Mouse (Mus musculus) neural tube, embryonic 11.5 days (tissue): Measurements from ENCODE around the gene Mgmt. TPM values are rescaled to one million over a fixed set of nuclear protein-coding genes. Genes with fewer than 3 reads are reported as not detected.

Experiments used
- ATAC-seq: fragments of 200-750 bp; cut with Nextera tagmentation; 2 replicates; pipeline ENCODE4 v1.8.0; 2017; ENCODE audit warnings: moderate number of reproducible peaks, mild to moderate bottlenecking, moderate TSS enrichment, moderate library complexity; ENCODE audit not compliant: insufficient read depth, low FRiP score, low TSS enrichment
- DNase-seq: peaks from one replicate; pipeline ENCODE4 v3.0.0-alpha.2; 2015; ENCODE audit warnings: low spot score
- H3K27ac ChIP-seq: fragments of 300-500 bp; sonication (generic); 2 replicates; pipeline ENCODE4 v1.5.1; 2014; ENCODE audit warnings: low read depth, mild to moderate bottlenecking, low read length
- H3K27me3 ChIP-seq: fragments of 300-500 bp; sonication (generic); 2 replicates; pipeline ENCODE4 v1.6.1; 2014; ENCODE audit warnings: mild to moderate bottlenecking, low read length, mixed read lengths; ENCODE audit not compliant: control insufficient read depth, insufficient read depth
- H3K36me3 ChIP-seq: fragments of 300-500 bp; sonication (generic); 2 replicates; pipeline ENCODE4 v1.6.1; 2014; ENCODE audit warnings: mild to moderate bottlenecking, low read length, moderate library complexity, mixed read lengths; ENCODE audit not compliant: control insufficient read depth, insufficient read depth
- H3K4me1 ChIP-seq: fragments of 300-500 bp; sonication (generic); 2 replicates; pipeline ENCODE4 v1.6.1; 2014; ENCODE audit warnings: low read length, mixed read lengths; ENCODE audit not compliant: control insufficient read depth, insufficient read depth
- H3K4me2 ChIP-seq: fragments of 300-500 bp; sonication (generic); 2 replicates; pipeline ENCODE4 v1.6.1; 2014; ENCODE audit warnings: low read depth, mild to moderate bottlenecking, moderate library complexity
- H3K4me3 ChIP-seq: fragments of 300-500 bp; sonication (generic); 2 replicates; pipeline ENCODE4 v1.5.1; 2014; ENCODE audit warnings: low read depth, low read length
- H3K9ac ChIP-seq: fragments of 300-500 bp; sonication (generic); 2 replicates; pipeline ENCODE4 v1.6.1; 2014; ENCODE audit warnings: mild to moderate bottlenecking, low read length
- H3K9me3 ChIP-seq: fragments of 300-500 bp; sonication (generic); 2 replicates; pipeline ENCODE4 v1.6.1; 2016; ENCODE audit warnings: low read length; ENCODE audit not compliant: control insufficient read depth
- WGBS: fragments of 180-500 bp; shearing (Covaris S2); extraction: QIAGEN DNeasy Blood & Tissue Kit; methylation state at CpG from one replicate; pipeline ENCODE4 v1.1.7; 2014; 5-methylcytosine and 5-hydroxymethylcytosine counted together
- polyA plus RNA-seq: library from polyadenylated mRNA; unstranded; fragments of >200 nt; fragmentation: Nextera tagmentation; extraction: Ambion mirVana; gene quantifications from 2 replicates; pipeline ENCODE4 v1.2.1, GENCODE M21; 2014

Gene Mgmt
- polyA plus RNA-seq, 1 experiment from 2014 or later, result 4.2 TPM

DNA sequence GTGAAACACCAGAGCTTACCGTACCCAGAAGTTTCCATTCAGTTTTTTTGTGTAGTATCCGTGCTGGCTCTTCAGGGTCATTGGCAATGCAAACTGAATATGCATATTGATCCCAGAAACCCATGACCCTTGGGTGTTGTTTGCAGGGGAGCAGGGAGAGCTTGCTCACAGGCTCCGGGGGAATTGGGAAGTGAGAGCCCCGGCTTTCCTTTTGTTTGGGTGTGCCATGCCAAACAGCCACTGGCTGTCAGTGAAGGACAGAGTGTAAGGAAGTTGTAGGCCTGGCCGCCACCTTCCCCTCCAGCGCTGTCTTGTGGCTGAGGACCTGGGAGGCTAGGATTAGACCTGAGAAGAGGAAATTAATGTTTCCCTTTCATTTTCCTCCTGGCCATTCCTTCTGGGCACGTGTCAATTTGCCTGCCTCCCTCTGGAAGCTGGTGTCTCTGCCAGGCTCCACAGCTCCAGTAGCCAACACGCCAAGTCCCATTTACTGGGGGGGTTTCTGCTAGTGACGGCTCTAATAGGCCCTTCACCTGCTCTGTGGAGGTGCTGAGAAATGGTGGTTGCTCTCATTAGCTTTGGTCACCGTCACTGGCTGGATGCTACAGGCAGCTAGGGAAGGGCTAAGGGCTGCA, 144.0 kb downstream of the Mgmt start:
- Histone ChIP-seq H3K4me2 (no peak overlapping the region), H3K4me3 (no peak overlapping the region), H3K27me3 (no peaks in the 10 kb centered on the region), H3K27ac (no peak overlapping the region), H3K9me3 (no peaks in the 10 kb centered on the region), H3K4me1 (peaks cover 7% of the 10 kb centered on the region), H3K9ac (no peak overlapping the region), H3K36me3 (no peaks in the 10 kb centered on the region)
- no peak for DNase-seq
- no peak for ATAC-seq
- 73% methylated on average over 10 of the region's 10 CpGs for WGBS

GRCm38 (mm10) chr7:137038946-137039320, 144.5 kb downstream of the Mgmt start:
- Histone ChIP-seq H3K4me3 (no peak overlapping the region), H3K4me1 (peaks cover 7% of the 10 kb centered on the region), H3K27ac (no peak overlapping the region), H3K9me3 (no peaks in the 10 kb centered on the region), H3K4me2 (no peak overlapping the region), H3K9ac (no peak overlapping the region), H3K36me3 (no peaks in the 10 kb centered on the region), H3K27me3 (no peaks in the 10 kb centered on the region)
- ATAC-seq (no peak), DNase-seq (no peak)
- WGBS, result 64% methylated on average over 7 of the region's 7 CpGs

DNA sequence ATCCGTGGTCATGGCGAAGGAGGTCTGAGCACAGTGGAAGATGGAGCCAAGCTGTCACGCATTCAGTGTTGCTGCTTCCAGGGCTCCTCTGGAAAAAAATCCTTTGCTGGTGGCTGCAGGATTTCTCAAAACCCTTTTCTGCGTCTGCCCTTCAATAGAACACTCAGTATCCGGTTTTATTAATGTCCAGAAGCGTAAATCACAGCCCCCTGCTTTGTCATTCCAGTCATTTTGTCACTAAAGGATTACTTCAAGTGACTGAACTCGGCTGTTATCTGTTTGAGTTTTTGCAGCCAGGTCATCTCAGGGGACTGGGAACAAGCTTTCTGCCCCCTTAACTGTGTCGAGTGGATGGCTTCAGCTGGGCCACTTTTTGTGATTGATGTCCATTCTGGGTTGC, 146.2 kb downstream of the Mgmt start:
- WGBS, result 27% methylated on average over 8 of the region's 8 CpGs
- no peak overlapping the region for H3K27ac ChIP-seq
- peaks cover 7% of the 10 kb centered on the region for H3K4me1 ChIP-seq
- DNase-seq (no peak), ATAC-seq (no peak)
- no peak overlapping the region for H3K4me2 ChIP-seq
- H3K27me3 ChIP-seq, result no peaks in the 10 kb centered on the region
- no peaks in the 10 kb centered on the region for H3K9me3 ChIP-seq
- no peaks in the 10 kb centered on the region for H3K36me3 ChIP-seq
- H3K4me3 ChIP-seq, result no peak overlapping the region
- H3K9ac ChIP-seq, result no peak overlapping the region

GRCm38 (mm10) chr7:137046891-137047290, 152.5 kb downstream of the Mgmt start:
- Histone ChIP-seq H3K27me3 (no peaks in the 10 kb centered on the region), H3K4me2 (no peak overlapping the region), H3K27ac (no peak overlapping the region), H3K4me3 (no peak overlapping the region), H3K4me1 (no peaks in the 10 kb centered on the region), H3K9ac (no peak overlapping the region), H3K9me3 (no peaks in the 10 kb centered on the region), H3K36me3 (no peaks in the 10 kb centered on the region)
- WGBS, result 93% methylated on average over 4 of the region's 4 CpGs
- ATAC-seq (no peak), DNase-seq (no peak)

- DNase-seq (no peak), ATAC-seq (no peak)
- no peak overlapping the region for H3K4me3 ChIP-seq
- H3K36me3 ChIP-seq, result no peaks in the 10 kb centered on the region
- no peaks in the 10 kb centered on the region for H3K9me3 ChIP-seq
- no peak overlapping the region for H3K4me2 ChIP-seq
- no peaks in the 10 kb centered on the region for H3K27me3 ChIP-seq
- no peak overlapping the region for H3K27ac ChIP-seq
- H3K4me1 ChIP-seq, result no peaks in the 10 kb centered on the region
- WGBS, result 58% methylated on average over 8 of the region's 8 CpGs
- no peak overlapping the region for H3K9ac ChIP-seq
Measured at GRCm38 (mm10) chr7:137048086-137048922, 153.9 kb downstream of the Mgmt start.

DNA sequence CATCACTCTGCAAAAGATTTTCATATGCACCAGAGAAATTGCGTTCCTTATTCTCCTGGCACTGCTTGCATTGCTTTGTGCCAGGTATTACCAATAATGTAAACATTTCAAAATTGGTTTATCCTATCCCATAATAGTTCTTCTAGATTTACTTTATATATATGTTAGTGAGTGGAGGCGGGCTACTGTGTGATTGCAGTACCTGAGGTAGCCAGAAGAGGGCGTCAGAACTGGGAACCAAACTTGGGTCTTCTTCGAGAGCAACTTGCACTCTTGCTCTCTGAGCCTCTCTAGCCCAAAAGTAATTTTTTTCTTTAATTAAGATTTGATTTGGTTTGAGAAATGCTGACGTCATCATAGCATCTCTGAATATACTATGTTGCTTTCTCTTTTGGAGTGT, 159.9 kb downstream of the Mgmt start:
- 78% methylated on average over 5 of the region's 5 CpGs for WGBS
- ATAC-seq, result no peak
- no peak overlapping the region for H3K4me2 ChIP-seq
- no peak overlapping the region for H3K4me3 ChIP-seq
- no peak overlapping the region for H3K9ac ChIP-seq
- H3K27ac ChIP-seq, result no peak overlapping the region
- H3K27me3 ChIP-seq, result no peaks in the 10 kb centered on the region
- no peaks in the 10 kb centered on the region for H3K4me1 ChIP-seq
- H3K36me3 ChIP-seq, result no peaks in the 10 kb centered on the region
- no peak for DNase-seq
- H3K9me3 ChIP-seq, result no peaks in the 10 kb centered on the region

- DNase-seq (no peak), ATAC-seq (no peak)
- Histone ChIP-seq H3K27ac (no peak overlapping the region), H3K4me1 (no peaks in the 10 kb centered on the region), H3K36me3 (no peaks in the 10 kb centered on the region), H3K4me3 (no peak overlapping the region), H3K27me3 (no peaks in the 10 kb centered on the region), H3K9ac (no peak overlapping the region), H3K9me3 (no peaks in the 10 kb centered on the region), H3K4me2 (no peak overlapping the region)
- 48% methylated on average over 5 of the region's 5 CpGs for WGBS
Measured at GRCm38 (mm10) chr7:137056126-137056525, 161.7 kb downstream of the Mgmt start.

GRCm38 (mm10) chr7:137060488-137060887, 166.1 kb downstream of the Mgmt start:
- no peak for ATAC-seq
- 39% methylated on average over 3 of the region's 3 CpGs for WGBS
- no peak overlapping the region for H3K9ac ChIP-seq

DNA sequence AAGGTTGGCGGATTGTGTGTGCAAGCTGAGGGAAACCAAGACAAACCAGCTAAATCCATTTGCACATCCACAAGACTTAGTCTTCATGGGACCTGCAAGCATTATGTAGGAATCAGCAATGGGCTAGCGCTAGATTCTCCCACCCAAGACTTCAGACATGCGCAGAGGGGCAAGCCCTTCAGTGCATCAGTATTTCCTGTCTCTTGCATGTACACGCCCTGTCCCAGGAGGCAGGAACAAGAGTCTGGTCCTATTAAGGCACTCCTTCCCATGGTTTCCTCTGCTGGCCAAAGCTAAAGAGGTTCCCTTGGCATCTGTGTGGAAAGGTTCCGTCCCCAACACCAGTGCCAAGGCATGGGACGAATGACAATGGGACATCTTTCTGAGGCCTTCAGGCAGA, 166.7 kb downstream of the Mgmt start:
- no peak for ATAC-seq
- no peaks in the 10 kb centered on the region for H3K36me3 ChIP-seq
- WGBS, result 96% methylated on average over 6 of the region's 6 CpGs
- H3K27ac ChIP-seq, result no peak overlapping the region
- DNase-seq, result no peak
- no peak overlapping the region for H3K4me2 ChIP-seq
- no peak overlapping the region for H3K9ac ChIP-seq
- H3K27me3 ChIP-seq, result no peaks in the 10 kb centered on the region
- no peaks in the 10 kb centered on the region for H3K4me1 ChIP-seq
- no peaks in the 10 kb centered on the region for H3K9me3 ChIP-seq
- H3K4me3 ChIP-seq, result no peak overlapping the region

More at GRCm38 (mm10) chr7:137060488-137060887, 166.1 kb downstream of the Mgmt start:
- no peaks in the 10 kb centered on the region for H3K36me3 ChIP-seq
- H3K27ac ChIP-seq, result no peak overlapping the region
- no peaks in the 10 kb centered on the region for H3K27me3 ChIP-seq
- no peaks in the 10 kb centered on the region for H3K4me1 ChIP-seq
- H3K4me2 ChIP-seq, result no peak overlapping the region
- H3K4me3 ChIP-seq, result no peak overlapping the region
- DNase-seq, result no peak
- H3K9me3 ChIP-seq, result no peaks in the 10 kb centered on the region
